Mouse (Mus musculus) spleen, adult 18-20 months (tissue): ENCODE measurements around the gene Adgrf1.

Experiments used
- DNase-seq, 2 experiments: peaks; one replicate each; pipeline ENCODE4 v3.0.0; 2022; ENCODE audit warnings: mixed read lengths in 2 of 2

The Adgrf1 gene

DNA sequence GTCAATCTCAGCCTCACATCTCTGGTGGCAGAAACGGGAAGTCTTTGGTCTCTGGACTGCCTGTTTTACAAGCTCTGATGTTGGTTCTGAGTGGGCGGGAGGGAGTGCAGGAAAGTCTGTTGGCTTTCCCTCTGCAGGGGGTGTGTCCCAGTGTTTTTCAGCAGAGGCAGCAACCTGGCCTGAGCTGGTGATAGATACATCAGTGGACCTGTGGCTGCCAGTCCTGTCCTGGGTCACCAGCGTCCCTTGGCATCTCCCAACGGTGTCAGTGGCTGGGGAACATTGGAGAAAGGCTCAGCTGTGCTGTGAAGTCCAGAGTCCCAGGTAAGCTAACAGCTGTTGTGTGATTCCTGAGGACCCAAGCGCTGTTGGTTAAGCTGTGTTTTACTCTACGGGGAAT, at the start of gene Adgrf1:
Adgrf1 (plus strand) TSS at position 169 of the 400 bp plus-strand sequence.
- DNase-seq, result no peak

DNA sequence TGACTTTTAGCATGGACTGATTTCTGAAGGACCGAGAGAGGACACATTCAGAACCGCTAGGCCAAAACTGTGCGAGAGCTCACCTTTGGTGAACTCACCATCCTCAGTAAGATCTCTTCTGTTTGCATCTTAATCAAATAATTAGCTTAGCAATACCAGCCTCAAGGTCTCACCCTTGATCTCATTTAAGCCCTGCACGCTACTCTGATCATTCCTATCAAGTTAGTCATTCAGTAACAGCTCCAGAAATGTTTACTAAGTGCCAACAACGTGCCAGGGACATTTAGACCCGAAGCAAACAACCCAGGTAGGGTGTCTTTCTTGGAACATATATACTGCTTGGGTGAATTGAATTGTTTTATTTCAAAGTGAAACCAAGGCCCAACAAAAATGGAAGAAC, 44.0 kb upstream of the Adgrf1 start:
- DNase-seq, result no peak

DNA sequence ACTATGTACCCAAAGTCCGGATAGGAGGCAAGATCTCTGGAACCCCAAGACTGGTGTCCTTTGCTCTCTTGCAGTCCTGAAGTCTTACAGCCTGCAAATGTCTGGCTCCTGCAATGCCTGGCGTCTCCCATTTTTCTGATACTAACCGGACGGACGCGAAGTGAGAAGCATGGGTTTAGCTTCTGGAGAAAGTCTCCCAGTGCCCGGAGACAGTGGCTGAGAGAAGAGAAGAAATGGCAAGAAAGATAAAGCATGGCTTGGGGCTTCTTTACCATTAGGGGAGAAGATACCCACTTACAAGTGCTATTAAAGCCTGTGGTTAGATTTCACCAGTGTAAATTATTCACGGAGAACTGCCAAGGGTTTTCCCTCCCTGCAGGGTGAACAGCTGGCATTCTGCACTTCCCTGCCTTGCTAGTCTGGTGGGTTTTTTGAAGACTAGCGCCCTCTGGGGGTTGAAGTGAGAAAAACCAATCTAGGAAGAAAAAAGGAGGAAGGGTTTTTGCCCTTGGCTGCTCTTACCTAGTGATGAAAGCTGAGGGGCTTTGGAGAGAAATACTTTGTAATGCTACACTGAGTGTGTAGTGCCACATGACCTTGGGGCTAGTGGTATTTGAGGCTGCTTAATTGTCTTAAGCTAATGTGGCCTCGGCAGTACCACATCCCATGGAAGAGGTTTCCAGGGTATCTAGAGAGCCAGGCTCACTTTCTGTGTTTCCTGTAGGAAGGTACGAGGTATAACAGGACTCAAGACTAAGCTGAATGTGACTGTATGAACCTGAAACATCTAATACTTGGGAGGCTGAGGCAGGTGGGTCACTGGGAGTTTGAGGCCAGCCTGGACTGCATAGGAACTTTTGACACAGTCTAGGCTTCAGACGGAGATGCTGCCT, 40.3 kb upstream of the Adgrf1 start:
- peak in 1 of 2 experiments; percentile 53 for DNase-seq

DNA sequence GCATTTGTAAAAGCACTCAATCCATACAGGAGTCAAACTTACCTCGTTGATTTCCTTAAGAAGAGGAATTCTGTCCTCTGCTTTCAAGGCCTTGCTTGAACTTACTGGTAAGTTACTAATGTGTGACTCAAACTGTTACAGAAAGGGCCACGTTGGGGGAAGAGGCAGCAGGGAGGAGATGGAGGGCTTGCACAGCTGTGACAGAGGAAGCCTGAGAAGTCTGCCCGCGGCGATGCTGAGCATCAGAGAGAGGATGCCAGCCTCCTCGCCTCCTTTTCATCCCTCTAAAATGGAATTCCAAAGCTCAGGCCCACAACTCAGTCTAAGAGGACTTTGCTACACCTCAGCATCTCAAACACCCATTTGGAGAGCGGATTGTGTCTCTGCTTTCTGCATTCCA, 39.3 kb upstream of the Adgrf1 start:
- DNase-seq, result no peak

DNA sequence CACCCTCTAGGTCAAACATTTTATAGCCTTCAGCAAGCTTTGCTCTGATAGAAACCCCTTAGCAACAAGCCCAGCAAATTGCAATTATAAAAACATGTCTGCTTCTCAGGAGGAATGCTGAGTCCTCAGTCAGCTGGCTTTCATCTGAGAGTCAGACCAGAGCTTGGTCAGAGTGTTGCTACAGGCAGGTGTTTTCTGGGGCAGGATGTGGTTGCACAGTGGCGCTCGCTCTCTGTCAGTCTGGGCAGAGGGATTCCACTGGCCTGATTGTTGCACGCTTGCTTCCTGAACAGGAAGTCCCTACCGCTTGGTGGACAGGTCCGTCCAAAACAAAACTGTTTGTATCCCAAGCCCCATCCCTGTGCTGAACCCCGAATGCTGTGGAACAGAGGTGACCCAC, 37.4 kb upstream of the Adgrf1 start:
- DNase-seq, result peak; percentile 10 to 16

DNA sequence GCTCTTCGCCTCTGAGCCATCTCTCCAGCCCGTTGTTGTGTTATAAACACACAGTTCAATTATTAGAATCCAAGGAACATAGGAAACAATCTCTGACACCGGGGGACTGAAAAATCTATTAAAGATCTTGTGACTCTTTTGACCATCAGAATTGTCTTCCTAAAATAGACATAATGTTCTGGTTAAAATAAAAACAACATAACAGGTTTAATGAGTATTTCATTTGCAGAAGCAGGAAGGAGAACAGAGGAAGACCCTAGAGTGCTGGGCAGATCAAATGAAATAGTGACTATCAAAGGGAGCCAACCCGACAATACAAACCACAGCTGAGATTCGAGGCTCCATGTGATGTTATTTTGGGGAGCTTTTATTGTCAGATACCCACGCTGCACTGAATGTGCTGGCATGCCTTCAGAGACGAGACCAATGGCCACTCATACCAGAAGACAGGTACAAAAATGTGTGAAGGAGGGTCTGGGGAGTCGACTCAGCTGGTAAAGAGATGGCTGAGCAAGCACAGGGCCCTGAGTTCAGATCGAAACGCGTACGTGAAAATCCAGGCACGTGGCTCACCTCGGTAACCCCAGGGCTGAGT, 33.4 kb upstream of the Adgrf1 start:
- no peak for DNase-seq

DNA sequence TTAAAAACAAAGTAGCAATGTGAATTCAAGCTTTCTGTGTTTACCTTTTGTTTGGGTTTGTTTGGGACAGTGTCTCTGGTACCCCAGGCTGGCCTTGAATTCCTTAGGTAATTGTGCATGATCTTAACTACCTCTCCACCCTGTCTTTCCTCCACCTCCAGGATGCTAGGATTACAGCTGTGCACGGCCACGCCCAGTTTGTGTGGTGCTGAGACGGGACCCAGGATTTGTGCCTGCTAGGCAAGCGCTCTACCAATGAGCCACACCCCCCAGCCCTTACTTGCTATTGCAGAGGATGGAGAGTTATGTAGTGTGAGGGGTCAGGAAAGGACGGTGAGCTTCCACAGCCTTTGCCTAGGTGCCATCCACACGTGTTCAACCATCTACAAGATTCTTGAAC, 31.1 kb upstream of the Adgrf1 start:
- DNase-seq, result no peak

DNA sequence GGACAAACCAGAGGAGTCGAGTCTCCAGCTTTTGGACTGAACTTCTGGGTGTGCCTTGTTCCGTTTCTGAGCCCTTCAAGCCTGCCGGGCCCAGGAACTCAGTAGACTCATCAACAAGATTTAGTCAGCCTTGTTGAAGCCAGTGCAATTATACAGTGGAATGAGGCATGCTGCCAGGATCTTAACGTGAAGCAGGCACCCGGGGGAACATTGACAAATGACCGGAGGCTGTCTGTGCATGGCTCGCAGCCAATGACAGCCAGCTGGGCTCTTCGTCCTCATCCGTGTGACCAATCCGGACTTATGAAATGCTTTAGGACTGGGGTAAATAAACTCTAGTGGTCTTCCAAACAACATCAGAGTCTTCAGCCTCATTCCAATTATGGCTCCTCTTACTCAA, 29.0 kb upstream of the Adgrf1 start:
- peak in 1 of 2 experiments; percentile 12 for DNase-seq

DNA sequence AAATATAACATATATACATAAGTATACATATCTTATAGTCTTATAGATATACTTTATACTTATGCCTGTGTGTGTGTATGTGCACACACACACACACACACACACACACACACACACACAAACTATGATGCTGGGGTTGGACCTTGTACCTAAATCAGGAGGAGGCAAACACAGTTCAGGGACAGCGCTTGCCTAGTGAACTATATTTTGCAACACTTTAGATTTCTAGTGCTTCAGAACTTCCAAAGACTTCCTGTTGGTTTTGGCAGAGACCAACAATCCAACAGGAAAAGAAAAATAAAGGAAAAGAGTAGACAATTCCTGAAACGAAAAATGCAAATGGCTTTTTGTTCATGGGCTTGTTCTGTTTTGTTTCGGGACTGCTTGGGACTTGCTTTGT, 27.5 kb upstream of the Adgrf1 start:
- no peak for DNase-seq

DNA sequence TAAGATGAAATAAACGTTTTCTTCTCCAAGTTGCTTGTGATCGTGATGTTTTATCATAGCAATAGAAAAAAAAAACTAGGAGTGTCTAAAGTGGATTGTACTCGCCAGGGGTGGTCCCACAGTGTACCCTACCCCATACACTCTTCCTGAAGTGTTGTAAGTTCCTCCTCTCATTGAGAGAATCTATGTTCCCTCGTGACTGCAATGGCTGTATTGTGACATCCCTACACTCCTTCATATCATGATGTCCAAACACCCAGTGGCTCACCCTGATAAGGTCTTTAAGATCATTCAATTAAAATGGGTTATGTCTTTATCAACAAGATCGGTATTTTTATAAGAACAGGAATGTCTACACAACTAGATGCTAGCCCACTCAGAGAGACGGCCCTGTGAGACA, 24.8 kb upstream of the Adgrf1 start:
- DNase-seq, result no peak

DNA sequence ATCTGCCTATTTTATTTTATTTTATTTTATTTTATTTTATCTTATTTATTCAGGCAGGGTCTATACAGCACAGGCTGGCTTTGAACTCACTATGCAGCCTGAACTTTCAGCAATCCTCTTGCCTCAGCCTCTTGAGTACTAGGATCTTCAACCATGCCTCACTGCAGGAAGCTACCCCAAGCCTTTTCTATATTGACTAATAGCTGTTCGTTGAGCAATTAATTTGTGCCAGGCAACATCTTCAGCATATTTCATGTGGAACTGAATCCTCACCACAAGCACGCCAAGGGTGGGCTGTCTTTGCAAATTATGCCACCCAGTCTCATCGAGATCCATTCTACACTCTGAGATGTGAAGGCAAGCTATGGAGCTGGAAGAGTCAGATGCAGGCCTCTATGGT, 22.9 kb upstream of the Adgrf1 start:
- no peak for DNase-seq

DNA sequence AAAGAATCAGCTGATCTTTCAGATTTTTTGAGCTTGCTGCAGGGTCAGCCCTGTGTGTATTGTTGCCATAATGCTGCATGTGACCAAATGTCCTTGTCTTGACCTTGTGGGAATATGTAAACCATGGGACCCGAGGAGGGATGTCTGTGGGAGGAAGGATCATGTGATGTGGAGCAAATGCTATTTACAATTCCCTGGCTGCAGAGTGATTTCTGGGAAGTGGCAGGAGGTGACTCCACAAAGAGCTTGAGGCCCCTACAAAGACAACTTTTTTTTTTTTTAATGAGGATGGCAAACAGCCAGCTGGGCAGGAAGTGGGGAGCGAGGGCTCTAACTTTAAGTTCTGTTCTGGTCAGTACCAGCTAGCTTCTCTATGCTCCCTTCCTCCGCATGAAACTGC, 20.5 kb upstream of the Adgrf1 start:
- no peak for DNase-seq

DNA sequence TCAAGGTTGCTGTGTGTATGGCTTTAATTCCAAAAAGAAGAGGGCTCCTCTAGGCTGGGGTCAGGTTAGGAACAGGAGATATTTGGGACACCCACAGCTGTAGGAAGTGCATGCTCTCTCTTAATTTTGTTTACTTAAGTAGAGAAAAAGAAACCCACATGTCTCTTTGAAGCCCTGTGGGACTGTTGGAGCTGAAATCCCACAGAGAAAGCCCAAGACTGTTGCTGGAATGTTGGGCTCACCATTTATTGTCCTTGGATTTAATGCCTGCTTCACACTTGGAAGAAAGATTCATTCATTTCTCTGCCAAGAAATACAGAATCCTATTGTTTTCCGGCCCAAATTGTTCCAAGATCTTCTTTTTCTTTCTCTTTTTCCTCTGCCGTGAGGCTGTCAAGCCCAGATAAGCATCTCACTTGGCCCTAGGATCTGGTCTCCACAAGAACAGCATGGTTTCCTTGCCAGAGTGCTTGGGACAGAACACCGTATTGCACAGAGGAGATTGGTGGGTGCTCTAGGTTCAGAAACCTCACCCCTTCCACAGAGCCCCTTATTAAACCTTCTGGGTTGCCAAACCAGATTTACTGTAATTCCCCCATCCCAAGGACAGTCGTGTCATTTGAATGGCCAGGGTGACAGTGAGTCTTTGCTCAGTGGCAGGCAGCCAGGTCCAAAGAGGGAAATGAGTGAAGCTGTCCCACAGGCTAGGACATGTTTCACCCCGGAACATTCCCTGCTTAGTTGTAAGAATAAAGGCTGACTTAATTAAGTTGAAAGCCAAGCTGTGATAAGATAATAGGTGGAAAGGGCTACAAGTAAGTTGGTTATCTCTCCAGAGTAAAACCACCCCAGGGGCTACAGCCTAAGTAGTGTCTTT, 18.6 kb upstream of the Adgrf1 start:
- no peak for DNase-seq

DNA sequence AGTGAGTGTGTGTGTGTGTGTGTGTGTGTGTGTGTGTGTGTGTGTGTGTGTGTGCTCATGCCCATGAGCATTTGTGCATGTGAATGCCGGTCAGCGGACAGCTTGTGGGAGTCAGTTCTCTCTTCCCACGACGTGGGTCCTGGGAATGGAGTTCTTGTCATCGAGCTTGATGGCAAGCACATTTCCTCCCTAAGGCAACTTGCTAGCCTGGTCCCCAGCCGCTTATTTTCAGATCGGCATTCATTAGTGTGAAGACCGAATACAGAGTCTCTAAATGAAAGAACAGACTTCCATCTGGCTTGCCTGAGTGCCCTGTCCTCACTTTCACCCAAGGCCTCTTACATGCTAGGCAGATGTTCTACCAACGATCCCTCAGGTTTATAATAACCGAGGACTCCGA, 17.3 kb upstream of the Adgrf1 start:
- DNase-seq, result no peak

DNA sequence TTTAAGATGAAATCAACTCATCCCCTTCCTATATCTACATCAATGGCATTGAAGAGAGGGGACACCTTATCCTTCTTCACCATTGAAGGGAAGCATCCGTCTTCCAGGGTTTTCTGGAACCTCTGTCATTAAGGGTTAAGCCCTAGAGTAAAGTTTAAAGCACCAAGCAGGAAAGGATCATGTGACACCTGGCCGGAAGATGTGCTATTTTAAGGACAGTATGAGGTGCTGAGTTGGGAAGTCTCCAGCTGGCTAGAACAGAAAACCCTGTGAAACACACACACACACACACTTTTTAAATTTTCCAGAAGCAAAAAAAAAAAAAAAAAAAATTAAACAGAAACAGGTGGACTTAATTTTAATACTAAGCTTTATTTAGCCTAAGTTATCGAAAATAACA, 15.9 kb upstream of the Adgrf1 start:
- no peak for DNase-seq

DNA sequence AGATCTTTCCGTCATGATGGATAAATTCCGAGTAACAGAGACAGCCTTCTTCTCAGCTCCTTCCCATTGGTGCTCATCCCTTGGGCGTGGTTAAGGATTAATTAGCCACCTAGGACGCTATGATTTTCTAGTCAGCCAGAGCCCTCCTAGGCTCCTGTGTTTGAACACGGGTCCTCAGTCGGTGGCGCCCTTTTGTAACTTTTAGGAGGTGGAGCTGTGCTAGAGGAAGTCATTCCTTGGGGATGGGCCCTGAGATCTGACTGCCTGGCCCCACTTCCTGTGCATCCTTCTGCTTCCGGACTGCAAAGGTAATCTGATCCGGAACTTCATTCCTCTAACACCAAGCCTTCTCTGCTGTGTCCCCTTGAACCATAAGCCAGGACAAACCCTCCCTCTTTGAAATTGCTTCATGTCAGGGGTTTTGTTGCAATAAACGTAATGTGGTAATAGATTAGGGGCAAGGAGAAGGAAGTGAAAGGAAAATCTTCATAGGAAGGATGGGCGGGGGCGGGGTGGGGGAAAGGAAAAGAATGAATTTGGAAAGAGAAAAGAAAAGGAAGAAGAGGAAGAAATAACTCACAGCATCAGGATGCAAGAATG, 13.5 kb upstream of the Adgrf1 start:
- DNase-seq, result no peak

DNA sequence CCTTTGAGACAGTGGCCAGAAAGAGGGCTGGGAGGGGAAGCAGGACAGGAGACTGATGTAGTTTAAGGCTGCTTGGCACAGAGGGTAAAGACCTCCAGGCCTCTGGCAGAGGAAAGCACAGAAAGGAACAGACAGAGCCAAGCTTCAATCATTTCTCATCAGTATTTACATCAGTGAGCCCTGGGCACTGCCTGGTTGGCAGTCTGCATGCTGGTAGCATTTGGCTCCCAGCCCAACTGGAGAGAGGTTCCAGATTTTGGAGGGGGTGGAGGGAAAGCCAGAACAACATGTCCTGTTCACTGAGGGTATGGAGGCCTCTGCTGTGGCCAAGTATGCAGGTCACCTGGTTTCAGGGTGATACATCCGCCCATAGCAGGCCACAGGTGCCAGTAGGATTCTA, 12.4 kb upstream of the Adgrf1 start:
- no peak for DNase-seq

DNA sequence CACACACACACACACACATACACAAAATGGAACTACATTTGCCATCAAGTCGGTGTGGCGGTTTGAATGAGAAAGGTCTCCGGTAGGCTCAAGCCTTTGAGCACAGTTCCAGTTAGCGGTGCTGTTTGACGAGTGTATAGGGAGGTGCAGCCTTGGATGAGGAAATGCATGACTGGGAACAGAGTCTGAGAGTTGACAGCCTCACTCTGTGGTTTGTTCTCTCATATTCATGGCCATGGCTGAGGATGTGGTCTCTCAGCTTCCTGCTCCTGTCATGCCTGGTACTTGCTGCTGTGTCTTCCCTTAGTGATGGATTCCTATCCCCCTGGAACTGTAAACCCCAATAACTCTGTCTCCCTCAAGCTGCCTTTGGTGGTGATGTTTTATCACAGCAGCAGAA, 8.2 kb upstream of the Adgrf1 start:
- DNase-seq, result no peak

DNA sequence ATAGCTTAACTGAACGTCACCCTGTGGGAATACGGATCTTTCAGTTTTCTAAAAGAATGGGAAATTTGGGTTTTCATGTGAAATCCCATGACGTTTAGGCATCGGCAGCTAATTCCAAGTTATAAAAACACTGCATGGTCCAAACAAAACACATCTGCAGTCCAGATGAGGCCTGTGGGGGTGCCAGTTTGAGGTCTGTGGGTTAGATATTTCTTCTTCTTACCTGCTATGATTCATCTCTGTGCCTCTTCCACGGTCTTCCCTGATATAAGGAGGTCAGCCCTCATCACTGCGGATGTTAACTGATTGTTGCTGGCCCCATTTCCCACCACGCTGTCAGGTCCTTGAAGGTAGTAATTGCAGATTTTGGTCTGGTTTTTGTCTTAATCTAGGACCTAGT, 5.4 kb upstream of the Adgrf1 start:
- no peak for DNase-seq

DNA sequence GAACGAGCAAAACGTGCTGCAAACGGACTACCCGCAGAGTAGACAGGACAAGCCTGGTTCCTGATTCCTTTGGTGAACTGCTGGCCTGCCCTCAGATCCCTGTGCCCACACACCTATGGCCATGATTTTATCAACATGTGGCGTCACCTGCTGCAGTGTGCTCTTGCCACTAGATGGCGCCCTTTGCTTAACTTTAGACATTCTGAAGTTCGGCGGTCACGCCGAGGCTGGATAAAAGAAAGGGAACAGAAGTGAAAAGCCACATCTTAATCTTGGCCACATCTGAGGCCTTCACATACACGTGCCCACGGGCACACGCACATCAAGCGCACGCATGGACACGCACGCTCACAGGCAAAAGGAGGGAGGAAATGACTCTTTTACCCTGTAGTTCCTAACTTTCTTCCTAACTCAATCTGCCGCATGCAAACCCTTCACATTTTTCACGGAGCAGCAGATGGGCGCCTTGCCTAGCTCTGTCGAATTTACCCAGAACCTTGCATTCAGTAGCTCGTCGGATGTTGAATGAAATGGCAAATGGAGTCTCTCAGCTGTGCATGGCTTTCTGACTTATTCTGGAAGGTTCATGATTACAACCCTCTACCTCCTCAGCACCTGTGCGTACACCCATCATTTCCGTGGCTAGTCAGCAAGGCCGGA, 4.8 kb upstream of the Adgrf1 start:
- peak; percentile 20 to 62 for DNase-seq

DNA sequence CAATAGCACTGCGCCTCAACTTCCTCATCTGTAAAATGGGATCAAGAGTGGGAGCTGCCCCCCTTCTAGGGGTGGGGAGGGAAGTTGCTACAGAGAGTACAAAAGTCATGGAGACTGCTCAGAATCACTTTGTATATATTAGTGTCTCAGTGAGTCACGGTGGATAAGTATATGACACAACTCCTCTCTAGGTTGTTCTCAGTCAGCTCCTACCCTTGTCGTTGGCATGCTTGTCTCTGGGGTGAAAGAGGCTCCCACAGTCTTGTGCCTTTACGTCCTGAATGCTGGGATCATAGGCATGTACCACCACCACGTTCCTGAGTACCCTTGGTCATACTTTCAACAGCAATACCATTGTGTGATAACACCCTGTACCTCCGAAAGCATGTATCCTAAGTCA, 4.2 kb upstream of the Adgrf1 start:
- DNase-seq, result no peak

DNA sequence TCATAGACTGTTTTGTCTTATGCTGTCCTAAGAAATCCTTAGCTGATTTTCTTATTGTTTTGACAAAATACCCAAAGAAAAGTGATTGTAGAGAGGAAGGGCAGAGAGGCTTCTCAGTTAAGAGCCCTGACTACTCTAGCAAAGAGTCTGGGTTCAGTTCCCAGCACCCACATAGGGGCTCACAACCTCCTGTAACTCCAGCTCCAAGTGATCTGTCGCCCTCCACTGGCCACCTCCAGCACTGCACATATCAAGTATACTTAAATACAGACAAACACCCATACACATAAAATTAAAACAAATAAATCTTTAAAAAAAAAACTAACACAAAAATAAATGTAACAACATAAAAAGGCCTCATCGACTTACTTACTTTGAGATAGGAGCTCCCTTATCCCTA, 3.5 kb upstream of the Adgrf1 start:
- DNase-seq, result no peak
